Mouse (Mus musculus) ES-Bruce4 (cell line): ENCODE results near the gene Nle1. TPM values are rescaled to one million over a fixed set of nuclear protein-coding genes. Genes with fewer than 3 reads are reported as not detected.

Experiments used
- H3K27ac ChIP-seq: 2 replicates; pipeline ENCODE4 v1.5.1; 2012; ENCODE audit warnings: low read length, inconsistent platforms; ENCODE audit not compliant: insufficient read depth
- H3K27me3 ChIP-seq: 2 replicates; pipeline ENCODE4 v1.6.1; 2012; ENCODE audit warnings: mild to moderate bottlenecking, low read length, inconsistent platforms; ENCODE audit not compliant: control insufficient read depth, poor library complexity, insufficient read depth, severe bottlenecking
- H3K36me3 ChIP-seq: 2 replicates; pipeline ENCODE4 v1.6.1; 2012; ENCODE audit warnings: inconsistent platforms, mild to moderate bottlenecking, low read length, moderate library complexity; ENCODE audit not compliant: control insufficient read depth, poor library complexity, insufficient read depth, severe bottlenecking
- H3K4me1 ChIP-seq: one replicate; pipeline ENCODE4 v1.8.1; 2011; ENCODE audit warnings: low read length; ENCODE audit not compliant: control insufficient read depth, insufficient read depth
- H3K4me3 ChIP-seq: 2 replicates; pipeline ENCODE4 v1.5.1; 2011; ENCODE audit warnings: low read depth, mild to moderate bottlenecking, low read length
- H3K9ac ChIP-seq: 2 replicates; pipeline ENCODE4 v1.6.1; 2012; ENCODE audit warnings: low read depth, mild to moderate bottlenecking, inconsistent platforms; ENCODE audit not compliant: poor library complexity, severe bottlenecking
- H3K9me3 ChIP-seq: replicated peaks from 2 replicates; pipeline ENCODE4 v1.6.1; 2012; ENCODE audit warnings: mild to moderate bottlenecking, low read length, inconsistent platforms; ENCODE audit not compliant: control insufficient read depth, poor library complexity, insufficient read depth, severe bottlenecking
- CTCF ChIP-seq: IDR thresholded peaks from one replicate; pipeline ENCODE4 v1.8.1; 2011; ENCODE audit warnings: low read depth, low read length
- EP300 ChIP-seq: IDR thresholded peaks from 2 replicates; pipeline ENCODE4 v1.6.1; 2011; ENCODE audit warnings: low read depth, low read length; ENCODE audit not compliant: insufficient read depth
- POLR2A ChIP-seq: IDR thresholded peaks from one replicate; pipeline ENCODE4 v1.8.1; 2011; ENCODE audit warnings: low read length; ENCODE audit not compliant: insufficient read depth
- polyA plus RNA-seq: library from polyadenylated mRNA; stranded (reverse); fragments of >200 nt; gene quantifications from 2 replicates; pipeline ENCODE4 v1.2.4, GENCODE M21; 2011; ENCODE audit warnings: low read depth; ENCODE audit not compliant: missing spikeins, insufficient read depth, insufficient read length

Nle1 gene
- polyA plus RNA-seq, 1 experiment: 32.3 TPM

DNA sequence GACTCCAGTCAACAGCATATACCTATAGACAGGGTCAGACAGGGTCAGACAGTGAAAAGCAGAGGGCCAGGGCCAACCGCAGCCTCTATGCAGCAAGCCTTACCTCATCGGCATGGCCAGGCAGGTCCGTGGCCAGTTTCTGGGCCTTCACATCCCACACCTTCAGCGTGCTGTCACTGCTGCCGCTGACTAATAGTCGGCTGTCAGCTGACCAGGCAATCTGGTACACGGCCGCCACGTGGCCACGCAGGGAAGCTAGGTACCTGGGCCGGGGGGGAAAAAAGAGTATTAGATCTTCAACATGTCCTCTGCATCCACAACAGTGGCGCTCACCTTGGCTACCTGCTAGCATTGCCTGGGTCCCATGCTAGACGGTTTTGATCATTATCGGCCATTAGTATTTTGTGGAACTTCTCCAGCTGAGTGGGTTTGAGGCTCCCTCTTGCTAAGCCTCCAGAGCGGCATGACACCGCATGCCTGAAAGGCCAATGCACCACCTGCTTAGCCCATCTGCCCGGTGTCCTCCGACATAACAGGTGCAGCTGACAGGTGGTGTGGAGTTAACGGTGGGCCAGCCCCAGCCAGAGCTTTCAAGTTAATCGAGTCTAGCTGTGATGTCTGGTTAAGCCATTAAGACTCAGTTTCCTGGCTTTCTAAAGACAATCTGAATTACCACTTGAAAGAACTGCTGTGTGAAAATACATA is 6.5 kb downstream of the Nle1 start:
- Histone ChIP-seq H3K27ac (no peak overlapping the region), H3K27me3 (no peaks in the 10 kb centered on the region), H3K4me1 (peaks cover 7% of the 10 kb centered on the region), H3K36me3 (peaks cover 48% of the 10 kb centered on the region), H3K9ac (no peak overlapping the region), H3K4me3 (no peak overlapping the region), H3K9me3 (no peaks in the 10 kb centered on the region)
- no peak for TF ChIP-seq EP300

DNA sequence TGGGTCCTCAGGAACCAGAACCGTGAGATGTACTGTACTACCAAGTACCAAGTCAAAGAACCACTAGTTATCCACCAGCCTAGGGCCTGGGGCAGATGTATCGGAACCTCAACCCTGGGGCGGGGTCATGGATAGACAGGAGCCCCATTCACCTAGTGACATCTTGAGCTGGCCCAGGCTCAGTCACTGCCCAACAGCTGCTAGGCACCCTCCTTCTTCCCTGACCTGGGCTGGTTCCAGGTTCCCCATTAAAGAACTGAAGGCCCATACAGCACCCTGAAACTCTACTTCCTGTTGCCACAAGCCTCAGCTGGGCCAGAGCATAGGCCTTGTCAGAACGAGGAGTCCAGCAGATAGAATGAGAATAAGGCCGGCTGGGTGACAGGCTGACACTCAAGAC is 8.5 kb downstream of the Nle1 start:
- Histone ChIP-seq H3K4me1 (no peaks in the 10 kb centered on the region), H3K36me3 (peaks cover 35% of the 10 kb centered on the region), H3K27me3 (no peaks in the 10 kb centered on the region), H3K27ac (no peak overlapping the region), H3K9ac (no peak overlapping the region), H3K4me3 (no peak overlapping the region), H3K9me3 (no peaks in the 10 kb centered on the region)
- TF ChIP-seq EP300 (no peak), POLR2A (no peak), CTCF (no peak)

DNA sequence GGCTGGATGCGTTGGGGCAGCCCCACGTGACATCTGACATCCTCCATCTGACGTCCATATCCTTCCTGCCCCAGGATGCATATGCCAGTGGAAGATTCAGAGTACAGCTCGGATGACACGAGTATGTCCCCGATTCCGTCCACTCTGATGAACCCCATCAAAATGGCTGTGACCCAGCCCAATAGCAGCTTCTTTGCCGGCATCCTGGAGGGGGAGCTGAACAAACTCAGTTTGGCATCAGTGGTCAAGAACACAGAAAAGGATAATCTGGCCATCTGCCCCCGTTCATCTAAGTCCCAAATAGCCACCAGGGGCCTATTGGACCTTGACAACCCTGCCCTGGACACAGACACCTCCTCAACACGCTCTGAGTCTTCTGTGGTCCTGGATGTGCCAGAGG is 10.7 kb downstream of the Nle1 start:
- no peaks in the 10 kb centered on the region for H3K4me1 ChIP-seq
- no peak overlapping the region for H3K9ac ChIP-seq
- H3K4me3 ChIP-seq: no peak overlapping the region
- no peak overlapping the region for H3K27ac ChIP-seq
- H3K36me3 ChIP-seq: peaks cover 20% of the 10 kb centered on the region
- no peaks in the 10 kb centered on the region for H3K9me3 ChIP-seq
- no peaks in the 10 kb centered on the region for H3K27me3 ChIP-seq
- no peak for TF ChIP-seq CTCF
- no peak for TF ChIP-seq EP300
- TF ChIP-seq POLR2A: no peak

DNA sequence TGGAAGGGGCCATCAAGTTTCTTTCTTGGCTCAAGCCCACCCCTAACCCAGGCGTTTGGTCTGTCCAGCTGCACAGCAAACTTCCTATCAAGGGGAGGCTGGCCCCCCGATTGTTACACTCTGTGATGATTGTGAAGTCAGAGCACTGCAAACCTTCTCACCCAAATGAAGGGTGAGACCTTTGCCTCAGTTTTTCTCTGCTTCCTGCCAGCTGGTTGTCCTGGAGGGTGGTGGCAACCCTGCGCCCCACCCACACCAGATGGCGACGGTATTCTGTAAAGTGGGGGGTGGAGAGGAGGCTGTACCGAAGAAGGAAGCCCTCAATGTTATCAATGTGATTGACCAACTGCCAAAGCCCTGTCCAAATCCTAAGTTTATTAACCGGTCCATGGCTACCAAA is 16.3 kb downstream of the Nle1 start, which contains the start of gene Fndc8:
TSS of gene Fndc8 (plus strand) at position 189 of the 400 bp plus-strand sequence.
- H3K9ac ChIP-seq: no peak within 1 kb of the TSS
- H3K4me3 ChIP-seq: no peak within 1 kb of the TSS
- no peaks in the 10 kb centered on the region for H3K27me3 ChIP-seq
- no peak for TF ChIP-seq POLR2A
- no peak for TF ChIP-seq CTCF
- TF ChIP-seq EP300: no peak
- no peak within 1 kb of the TSS for H3K27ac ChIP-seq
- no peaks in the 10 kb centered on the region for H3K9me3 ChIP-seq
- no peaks in the 10 kb centered on the region for H3K36me3 ChIP-seq
- H3K4me1 ChIP-seq: peaks cover 1% of the 10 kb centered on the region

DNA sequence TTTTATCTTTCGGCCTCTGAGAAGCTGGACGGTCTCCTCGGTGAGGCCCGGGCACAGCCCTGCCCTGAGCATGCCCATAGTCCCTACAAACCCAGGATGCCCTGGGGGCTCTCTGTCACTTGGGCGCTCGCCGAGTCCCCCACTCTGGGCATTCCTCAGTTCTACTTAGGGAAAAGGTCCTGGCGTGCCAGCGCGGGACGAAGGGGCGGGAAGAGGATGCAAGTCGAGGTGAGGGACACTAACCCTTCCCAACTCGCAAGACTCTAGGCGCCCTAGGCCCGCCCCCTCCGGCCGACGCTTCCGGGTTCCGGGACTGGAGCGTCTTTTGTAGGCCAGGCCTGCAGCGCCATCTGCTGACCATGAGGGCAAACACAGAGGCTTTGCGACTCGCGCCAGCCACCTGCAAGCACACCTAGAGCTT is 17.9 kb downstream of the Nle1 start, which contains the start of gene Rad51d:
TSS of gene Rad51d (minus strand) at position 273 of the 421 bp plus-strand sequence.
- TF ChIP-seq EP300: 0 out of 2 replicates have a peak, but pooled peaks have one; percentile 2
- TF ChIP-seq CTCF: peak; percentile 87
- TF ChIP-seq POLR2A: no peak
- Histone ChIP-seq H3K36me3 (no peaks in the 10 kb centered on the region), H3K9ac (peak within 1 kb of the TSS; percentile 83), H3K9me3 (no peaks in the 10 kb centered on the region), H3K4me1 (peaks cover 1% of the 10 kb centered on the region), H3K27ac (peak within 1 kb of the TSS; percentile 10; the same call in 1 of the 2 replicates), H3K27me3 (no peaks in the 10 kb centered on the region), H3K4me3 (peak within 1 kb of the TSS; percentile 91)
